Mouse (Mus musculus) liver, adult 2 months (tissue): Measurements from ENCODE around the gene Pum1.

Source experiments
- CTCF ChIP-seq: fragments of 200-500 bp; IDR thresholded peaks from 2 replicates; pipeline ENCODE4 v1.5.1; 2011; ENCODE audit warnings: low read depth, low read length, control low read depth
- POLR2A ChIP-seq: fragments of 200-500 bp; IDR thresholded peaks from 2 replicates; pipeline ENCODE4 v1.6.1; 2011; ENCODE audit warnings: low read length, control low read depth; ENCODE audit not compliant: insufficient read depth; ENCODE audit errors: extremely low read depth

DNA sequence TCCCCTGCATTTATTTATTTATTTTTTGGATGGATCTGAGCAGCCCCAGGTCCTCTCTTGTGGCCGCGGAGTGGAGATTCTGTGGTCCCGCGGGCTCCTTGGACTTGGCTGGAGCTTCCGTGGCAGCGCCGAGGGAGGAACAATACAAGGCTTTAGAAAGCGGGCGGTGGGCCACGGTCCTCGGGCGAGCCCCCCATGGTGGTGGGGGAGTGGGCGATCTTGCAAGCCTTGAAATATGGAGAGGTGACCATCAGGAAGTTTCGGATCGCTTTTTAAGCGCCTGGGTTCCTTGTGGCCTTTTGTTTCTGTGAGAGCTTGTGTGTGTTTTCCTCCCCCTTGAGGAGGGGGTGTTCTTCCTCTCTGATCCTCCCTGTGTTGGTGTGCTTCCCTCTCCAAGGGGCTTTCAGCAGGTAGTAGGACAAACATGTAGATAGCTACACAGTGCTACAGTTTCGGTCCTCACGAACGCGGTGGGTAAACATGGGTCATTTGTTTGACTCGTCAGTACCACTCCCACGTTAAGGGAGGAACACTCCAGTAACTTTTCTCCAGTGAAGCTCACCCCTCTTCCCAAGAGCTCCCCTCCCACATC, 785 bp downstream of the Pum1 start:
- TF ChIP-seq POLR2A (no peak), CTCF (no peak)
